Mouse (Mus musculus): ENCODE results near the gene Dnajc21. TPM values are rescaled to one million over a fixed set of nuclear protein-coding genes. Genes with fewer than 3 reads are reported as not detected.
A peak's percentile ranks its signal among the peaks of the same experiment; 100 is the strongest.
"Not testable (repeated sequence)": the region's sequence is repeated elsewhere in the genome, so short reads cannot be mapped to it uniquely, and the experiment has no call there.

The Dnajc21 gene
- polyA plus RNA-seq (2015; fragmentation: Nextera tagmentation; extraction: Ambion mirVana) = 11.4 and 13.3 TPM in 2 replicates

DNA sequence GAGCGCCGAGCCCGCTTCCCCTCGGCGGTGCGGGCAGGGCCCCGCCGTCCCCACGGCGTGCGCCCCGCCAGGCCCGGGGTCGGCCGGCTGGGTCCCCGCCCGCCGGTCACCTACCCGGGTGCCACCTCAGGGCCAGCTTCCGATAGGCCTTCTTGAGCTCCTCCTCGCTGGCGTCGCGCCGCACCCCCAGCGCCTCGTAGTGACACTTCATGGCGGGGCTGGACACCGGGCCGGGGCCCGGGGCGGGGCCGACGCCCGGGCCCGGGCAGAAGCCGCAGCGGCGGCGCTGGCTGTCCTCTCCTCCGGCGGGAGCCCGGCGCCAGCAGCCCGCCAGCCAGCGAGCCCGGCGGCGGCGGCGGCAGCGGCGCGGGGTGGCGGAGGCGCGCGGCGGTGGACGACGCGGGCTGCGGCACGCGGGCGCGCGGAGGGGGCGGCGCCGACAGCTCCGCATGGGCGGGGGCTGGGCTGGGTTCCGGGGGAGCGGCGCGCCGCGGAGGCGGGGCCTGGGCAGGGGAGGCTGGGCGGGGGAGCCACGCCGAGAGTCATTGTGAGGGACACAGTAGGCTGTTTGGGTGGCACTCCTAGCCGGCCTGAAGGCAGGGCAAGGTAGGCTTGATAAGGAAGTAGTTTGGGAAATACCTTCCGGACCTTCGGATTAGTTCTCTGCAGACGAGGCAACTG, at the start of gene Dnajc21:
TSS of gene Dnajc21 (minus strand) at position 366 of the 681 bp plus-strand sequence.
- H3K4me2 ChIP-seq (replicated peaks) = peak within 1 kb of the TSS; percentile 79
- WGBS = under 1% methylated on average over 75 of the region's 87 CpGs
- ATAC-seq = peak; percentile 99
- peak within 1 kb of the TSS; percentile 73 for H3K27ac ChIP-seq
- no peaks in the 10 kb centered on the region for H3K27me3 ChIP-seq (replicated peaks)
- peaks cover 9% of the 10 kb centered on the region; the same call in 1 of the 2 replicates for H3K4me1 ChIP-seq (replicated peaks)
- H3K36me3 ChIP-seq = peaks cover 6% of the 10 kb centered on the region
- H3K9me3 ChIP-seq = no peaks in the 10 kb centered on the region
- H3K4me3 ChIP-seq (replicated peaks) = peak within 1 kb of the TSS; percentile 86
- peak within 1 kb of the TSS; percentile 74 for H3K9ac ChIP-seq

DNA sequence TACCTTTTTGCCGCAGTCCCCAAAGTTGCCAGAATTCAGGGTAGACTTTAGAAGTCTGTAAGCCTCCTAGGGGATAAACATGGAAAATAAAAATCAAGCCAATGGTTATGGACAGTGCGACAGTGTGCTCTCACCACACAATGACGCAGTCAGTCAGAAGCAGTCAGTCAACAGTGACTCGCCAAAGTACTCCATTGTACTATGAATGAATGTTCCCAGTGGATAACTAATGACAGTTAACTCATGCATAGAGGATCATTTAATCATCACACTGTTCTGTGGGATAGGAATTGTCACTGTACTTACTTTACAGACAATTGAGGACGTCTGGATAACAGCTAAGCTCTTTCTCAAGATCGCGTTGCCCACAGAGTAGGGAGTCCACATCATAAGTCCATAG, 44.9 kb upstream of the Dnajc21 start:
- Histone ChIP-seq H3K36me3 (no peaks in the 10 kb centered on the region), H3K4me2 (replicated peaks) (no peak overlapping the region), H3K4me3 (replicated peaks) (no peak overlapping the region), H3K9me3 (no peaks in the 10 kb centered on the region), H3K9ac (no peak overlapping the region), H3K4me1 (replicated peaks) (no peaks in the 10 kb centered on the region), H3K27ac (no peak overlapping the region), H3K27me3 (replicated peaks) (no peaks in the 10 kb centered on the region)
- ATAC-seq = no peak
- 85% methylated on average over 7 of the region's 7 CpGs for WGBS

DNA sequence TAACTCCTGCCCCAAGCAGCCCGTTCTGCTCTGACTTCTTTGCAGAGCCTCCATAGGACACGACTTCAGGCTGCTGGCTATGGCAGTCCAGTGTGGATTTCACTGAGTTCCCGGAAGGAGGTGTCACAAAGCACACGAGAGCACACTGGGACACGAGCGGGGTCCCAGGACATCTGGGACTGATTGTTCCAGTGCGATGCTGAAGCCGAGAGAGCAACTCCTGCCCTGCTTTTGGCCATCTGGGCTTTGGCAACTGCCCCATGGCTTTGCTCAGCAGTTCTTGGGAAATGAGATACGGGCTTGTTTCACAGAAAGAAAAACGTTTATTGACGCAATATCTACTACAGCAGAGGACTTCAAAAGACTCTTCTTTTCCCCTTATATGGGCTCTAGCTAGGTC, 35.8 kb upstream of the Dnajc21 start:
- Histone ChIP-seq H3K27me3 (replicated peaks) (no peaks in the 10 kb centered on the region), H3K4me3 (replicated peaks) (no peak overlapping the region), H3K4me1 (replicated peaks) (no peaks in the 10 kb centered on the region), H3K9me3 (no peaks in the 10 kb centered on the region), H3K4me2 (replicated peaks) (no peak overlapping the region), H3K36me3 (no peaks in the 10 kb centered on the region), H3K27ac (no peak overlapping the region), H3K9ac (no peak overlapping the region)
- WGBS = 70% methylated on average over 11 of the region's 11 CpGs
- no peak for ATAC-seq

DNA sequence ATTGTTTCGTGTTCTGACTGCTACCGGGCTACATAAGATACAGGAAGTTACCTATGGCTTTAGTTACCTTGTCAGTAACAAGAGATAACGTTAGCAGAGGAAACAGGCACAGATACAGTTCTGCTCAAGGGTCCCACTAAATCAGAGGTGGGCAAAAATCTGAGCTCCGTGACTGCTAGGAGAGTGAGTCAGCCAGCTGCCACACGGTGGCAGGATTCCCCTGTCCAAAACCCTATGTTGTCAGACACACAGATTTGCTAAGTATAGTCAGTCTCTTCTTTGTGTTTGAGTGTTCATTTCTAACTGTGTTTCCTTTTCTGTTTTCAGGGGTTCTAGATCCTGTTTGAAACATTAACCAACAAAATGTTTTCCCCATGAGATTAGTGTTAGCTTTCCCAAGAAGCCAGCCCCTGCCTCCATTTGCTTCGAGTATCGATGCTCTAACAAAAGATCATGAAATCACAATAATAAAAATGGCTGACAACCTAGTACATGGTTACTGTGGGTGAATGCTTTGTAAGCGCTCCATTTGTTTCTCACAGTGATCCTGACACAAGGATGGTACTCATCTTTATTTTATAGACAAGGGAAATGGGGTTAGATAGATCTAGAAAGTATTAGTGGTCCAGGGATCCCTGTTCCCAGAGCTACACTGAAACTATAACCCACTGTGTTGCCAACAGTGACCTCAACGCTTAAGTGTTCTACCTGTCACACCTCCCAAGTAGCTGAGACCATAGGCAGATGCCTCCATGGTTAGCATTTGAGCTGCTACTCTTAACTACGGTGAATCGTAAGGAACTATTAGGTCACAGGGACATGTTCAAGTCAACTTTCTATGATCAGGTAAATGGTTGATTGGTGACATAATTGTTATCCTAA, 30.8 kb upstream of the Dnajc21 start:
- Histone ChIP-seq H3K4me1 (replicated peaks) (no peaks in the 10 kb centered on the region), H3K9me3 (no peaks in the 10 kb centered on the region), H3K36me3 (no peaks in the 10 kb centered on the region), H3K27me3 (replicated peaks) (no peaks in the 10 kb centered on the region), H3K9ac (no peak overlapping the region), H3K27ac (no peak overlapping the region), H3K4me2 (replicated peaks) (no peak overlapping the region), H3K4me3 (replicated peaks) (no peak overlapping the region)
- peak; percentile 62; the same call in 1 of the 2 replicates for ATAC-seq
- WGBS = 53% methylated on average over 11 of the region's 11 CpGs

DNA sequence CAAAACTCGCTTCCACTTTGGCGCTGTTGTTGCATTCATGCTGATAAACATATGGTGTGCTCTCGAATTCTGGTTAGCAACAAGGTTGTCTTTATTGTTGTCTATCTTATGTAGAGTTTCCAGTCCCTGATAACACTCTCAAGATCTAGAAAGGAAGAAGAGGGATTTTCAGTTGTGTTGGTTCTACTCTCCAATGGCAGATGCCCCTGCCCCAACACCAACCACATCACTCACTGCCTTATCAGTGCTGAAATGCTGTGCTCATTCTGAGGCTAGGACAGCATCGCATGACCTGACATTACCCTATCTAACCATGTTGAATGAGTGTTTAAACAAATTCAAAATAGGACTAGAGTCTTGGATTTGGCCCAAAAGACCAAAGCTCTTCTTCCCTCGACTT, 29.7 kb upstream of the Dnajc21 start:
- H3K9ac ChIP-seq = no peak overlapping the region
- no peaks in the 10 kb centered on the region for H3K27me3 ChIP-seq (replicated peaks)
- H3K4me3 ChIP-seq (replicated peaks) = no peak overlapping the region
- 70% methylated on average over 5 of the region's 5 CpGs for WGBS
- H3K9me3 ChIP-seq = no peaks in the 10 kb centered on the region
- no peaks in the 10 kb centered on the region for H3K36me3 ChIP-seq
- no peaks in the 10 kb centered on the region for H3K4me1 ChIP-seq (replicated peaks)
- no peak overlapping the region for H3K4me2 ChIP-seq (replicated peaks)
- ATAC-seq = no peak
- H3K27ac ChIP-seq = no peak overlapping the region

DNA sequence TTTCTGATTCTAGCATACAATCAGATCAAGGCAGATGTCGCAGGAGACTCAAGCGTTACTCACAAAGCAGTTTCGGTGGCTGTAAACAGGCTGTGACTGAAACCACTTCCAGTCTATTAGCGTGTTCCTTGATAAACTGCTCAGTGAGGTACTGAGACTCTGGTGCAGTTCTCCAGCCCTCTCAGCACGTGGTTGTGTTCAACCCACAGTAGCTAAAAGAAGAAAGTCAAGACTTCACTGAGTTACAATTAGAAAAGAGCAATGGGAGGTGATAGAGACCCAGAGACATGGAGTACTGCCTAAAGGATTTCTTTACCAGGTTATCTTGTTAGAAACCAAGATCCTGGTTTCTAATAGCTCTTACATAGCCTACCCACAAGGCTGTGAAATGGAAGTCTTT, 29.3 kb upstream of the Dnajc21 start:
- Histone ChIP-seq H3K27ac (no peak overlapping the region), H3K4me2 (replicated peaks) (no peak overlapping the region), H3K4me1 (replicated peaks) (no peaks in the 10 kb centered on the region), H3K36me3 (no peaks in the 10 kb centered on the region), H3K9me3 (no peaks in the 10 kb centered on the region), H3K27me3 (replicated peaks) (no peaks in the 10 kb centered on the region), H3K4me3 (replicated peaks) (no peak overlapping the region), H3K9ac (no peak overlapping the region)
- 76% methylated on average over 5 of the region's 5 CpGs for WGBS
- no peak for ATAC-seq

DNA sequence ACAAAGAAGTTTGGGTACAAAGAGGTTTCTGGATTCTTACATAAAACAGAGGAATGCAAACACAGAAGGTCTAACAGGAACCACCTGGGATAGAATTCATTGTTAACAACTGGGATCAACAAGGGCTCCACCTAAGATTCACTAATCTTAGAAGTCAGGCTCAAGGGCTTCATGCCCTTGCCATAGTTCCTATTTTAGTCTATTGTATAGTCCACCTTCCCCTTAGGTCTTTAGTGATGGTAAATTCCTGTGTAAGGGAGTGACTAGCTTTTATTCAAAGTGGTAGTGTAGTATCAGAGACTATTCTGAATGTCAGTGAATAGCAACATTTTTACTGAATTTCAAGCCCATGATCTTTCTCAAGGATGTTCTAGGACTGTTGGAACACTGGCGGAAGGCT, 26.4 kb upstream of the Dnajc21 start:
- H3K9ac ChIP-seq; H3K4me2 ChIP-seq (replicated peaks); H3K27me3 ChIP-seq (replicated peaks); H3K27ac ChIP-seq; ATAC-seq; H3K36me3 ChIP-seq; H3K4me3 ChIP-seq (replicated peaks); H3K9me3 ChIP-seq; H3K4me1 ChIP-seq (replicated peaks): not testable (repeated sequence)
- WGBS = 97% methylated on average over 1 of the region's 1 CpGs

DNA sequence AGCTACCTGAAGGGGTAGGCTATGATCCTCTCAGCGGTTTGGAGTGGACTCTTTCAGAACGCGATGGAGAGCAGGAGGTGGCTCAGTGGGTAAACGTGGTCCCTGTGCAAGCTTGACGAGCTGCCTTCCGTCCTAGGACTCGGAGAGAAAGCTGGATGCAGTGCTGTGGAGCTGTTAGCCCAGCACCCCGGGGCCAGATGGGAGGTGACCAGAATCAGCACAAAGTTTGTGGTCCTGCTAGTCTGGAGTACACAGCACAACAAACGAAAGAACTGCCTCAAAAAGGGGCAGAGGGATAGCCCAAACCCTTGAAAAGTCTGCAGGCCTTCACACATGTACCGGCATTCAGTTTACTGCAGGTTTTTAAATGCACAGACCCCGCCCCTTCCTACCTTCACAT, 25.6 kb upstream of the Dnajc21 start:
- Histone ChIP-seq H3K9me3 (no peaks in the 10 kb centered on the region), H3K4me1 (replicated peaks) (no peaks in the 10 kb centered on the region), H3K27ac (no peak overlapping the region), H3K9ac (no peak overlapping the region), H3K4me2 (replicated peaks) (no peak overlapping the region), H3K4me3 (replicated peaks) (no peak overlapping the region), H3K36me3 (peaks cover 5% of the 10 kb centered on the region; the same call in 1 of the 2 replicates), H3K27me3 (replicated peaks) (no peaks in the 10 kb centered on the region)
- ATAC-seq = no peak
- 94% methylated on average over 11 of the region's 11 CpGs for WGBS

DNA sequence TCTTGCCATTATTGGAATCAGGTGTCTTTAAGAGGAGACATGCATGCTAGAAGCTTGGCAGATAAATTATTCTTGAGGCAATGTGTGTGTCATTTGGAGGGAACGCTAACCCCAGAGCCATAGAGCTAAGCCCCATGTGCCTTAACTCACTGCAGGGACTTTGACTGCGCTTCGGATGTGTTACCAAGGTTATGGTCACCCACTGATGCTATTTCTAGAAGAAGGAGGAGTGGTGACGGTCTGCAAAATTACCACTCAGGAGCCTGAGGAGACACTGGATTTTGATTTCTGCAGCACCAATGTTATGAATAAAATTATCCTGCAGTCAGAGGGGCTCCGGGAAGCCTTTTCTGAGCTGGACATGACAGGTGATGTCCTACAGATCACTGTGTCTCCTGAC, 19.8 kb upstream of the Dnajc21 start:
- 95% methylated on average over 5 of the region's 5 CpGs for WGBS
- H3K9ac ChIP-seq = no peak overlapping the region

DNA sequence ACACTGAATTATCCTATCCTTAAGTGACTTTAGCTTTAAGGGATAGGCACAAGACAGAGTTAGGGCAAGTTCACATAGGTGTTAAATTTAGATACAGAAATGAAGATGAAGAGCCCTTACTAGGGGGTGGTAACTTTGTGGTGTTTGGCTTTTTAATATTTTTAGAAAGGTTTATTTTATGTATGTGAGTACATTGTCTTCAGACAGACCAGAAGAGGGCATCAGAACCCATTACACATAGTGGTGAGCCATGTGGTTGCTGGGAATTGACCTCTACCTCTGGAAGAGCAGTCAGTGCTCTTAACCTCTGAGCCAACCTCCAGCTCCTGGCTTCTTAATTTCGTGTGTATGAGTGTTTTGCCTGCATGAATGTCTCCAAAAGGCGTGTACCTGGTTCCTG, 16.9 kb upstream of the Dnajc21 start:
- Histone ChIP-seq H3K4me1 (replicated peaks) (no peaks in the 10 kb centered on the region), H3K9me3 (no peaks in the 10 kb centered on the region), H3K27me3 (replicated peaks) (no peaks in the 10 kb centered on the region), H3K9ac (no peak overlapping the region), H3K36me3 (peaks cover 14% of the 10 kb centered on the region; the same call in 1 of the 2 replicates), H3K27ac (no peak overlapping the region), H3K4me3 (replicated peaks) (no peak overlapping the region), H3K4me2 (replicated peaks) (peak overlapping the region; percentile 72)
- ATAC-seq = no peak
- 60% methylated on average over 2 of the region's 2 CpGs for WGBS

More for the DNA sequence above, 19.8 kb upstream of the Dnajc21 start:
- Histone ChIP-seq H3K4me3 (replicated peaks) (no peak overlapping the region), H3K4me1 (replicated peaks) (no peaks in the 10 kb centered on the region), H3K27me3 (replicated peaks) (no peaks in the 10 kb centered on the region), H3K4me2 (replicated peaks) (no peak overlapping the region), H3K9me3 (no peaks in the 10 kb centered on the region), H3K36me3 (peaks cover 17% of the 10 kb centered on the region; the same call in 1 of the 2 replicates), H3K27ac (no peak overlapping the region)
- no peak for ATAC-seq

DNA sequence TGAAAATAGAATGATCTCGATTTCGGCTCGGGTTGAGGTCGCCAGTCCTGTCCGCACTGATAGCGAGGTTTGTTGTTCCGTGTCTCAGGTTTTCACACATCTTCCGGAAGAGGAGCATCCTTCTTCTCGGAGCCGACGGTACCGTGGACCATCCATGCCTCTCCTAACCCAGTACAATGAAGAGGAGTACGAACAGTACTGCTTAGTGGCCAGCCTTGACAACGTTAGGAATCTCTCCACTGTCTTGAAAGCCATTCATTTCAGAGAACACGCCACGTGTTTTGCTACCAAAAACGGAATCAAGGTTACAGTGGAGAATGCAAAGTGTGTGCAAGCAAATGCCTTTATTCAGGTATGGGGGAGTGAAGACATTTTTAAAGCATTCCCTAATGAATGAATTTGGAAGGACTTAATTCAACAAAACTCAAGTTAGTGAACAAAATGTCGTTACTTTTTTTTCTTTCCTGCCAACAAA, 16.1 kb upstream of the Dnajc21 start:
- Histone ChIP-seq H3K4me2 (replicated peaks) (peak overlapping the region; percentile 72), H3K27me3 (replicated peaks) (no peaks in the 10 kb centered on the region), H3K4me3 (replicated peaks) (peak overlapping the region; percentile 71), H3K9me3 (no peaks in the 10 kb centered on the region), H3K9ac (peak overlapping the region; percentile 73), H3K36me3 (0 out of 2 replicates have a peak, but pooled peaks cover 12% of the 10 kb centered on the region), H3K4me1 (replicated peaks) (no peaks in the 10 kb centered on the region), H3K27ac (peak overlapping the region; percentile 71)
- 1% methylated on average over 18 of the region's 18 CpGs for WGBS
- peak; percentile 64 for ATAC-seq
